Mouse (Mus musculus) hindbrain, postnatal 0 days (tissue): ENCODE results near the gene Chd3. TPM values are rescaled to one million over a fixed set of nuclear protein-coding genes. Genes with fewer than 3 reads are reported as not detected.
A peak's percentile ranks its signal among the peaks of the same experiment; 100 is the strongest.

Experiments used
- ATAC-seq: fragments of 200-750 bp; cut with Nextera tagmentation; 2 replicates; pipeline ENCODE4 v1.8.0; 2017; ENCODE audit warnings: mild to moderate bottlenecking, moderate TSS enrichment, moderate library complexity
- DNase-seq: peaks from one replicate; pipeline ENCODE4 v3.0.0-alpha.2; 2015; ENCODE audit warnings: low spot score
- H3K27ac ChIP-seq: fragments of 300-500 bp; sonication (generic); 2 replicates; pipeline ENCODE4 v1.5.1; 2014; ENCODE audit warnings: mild to moderate bottlenecking
- H3K27me3 ChIP-seq: fragments of 300-500 bp; sonication (generic); 2 replicates; pipeline ENCODE4 v1.6.1; 2014; ENCODE audit warnings: low read length, mixed read lengths; ENCODE audit not compliant: insufficient read depth
- H3K36me3 ChIP-seq: fragments of 300-500 bp; sonication (generic); 2 replicates; pipeline ENCODE4 v1.6.1; 2014; ENCODE audit warnings: low read length, mixed read lengths; ENCODE audit not compliant: insufficient read depth
- H3K4me1 ChIP-seq: fragments of 300-500 bp; sonication (generic); 2 replicates; pipeline ENCODE4 v1.6.1; 2014; ENCODE audit warnings: antibody characterized with exemption, low read length, mixed read lengths; ENCODE audit not compliant: insufficient read depth
- H3K4me2 ChIP-seq: fragments of 300-500 bp; sonication (generic); 2 replicates; pipeline ENCODE4 v1.6.1; 2014; ENCODE audit warnings: low read depth, mild to moderate bottlenecking, low read length, moderate library complexity, mixed read lengths
- H3K4me3 ChIP-seq: fragments of 300-500 bp; sonication (generic); 2 replicates; pipeline ENCODE4 v1.5.1; 2014; ENCODE audit warnings: low read length
- H3K9ac ChIP-seq: fragments of 300-500 bp; sonication (generic); replicated peaks from 2 replicates; pipeline ENCODE4 v1.6.1; 2014; ENCODE audit warnings: mild to moderate bottlenecking, low read length, moderate library complexity, mixed read lengths
- H3K9me3 ChIP-seq: fragments of 300-500 bp; sonication (generic); 2 replicates; pipeline ENCODE4 v1.6.1; 2016; ENCODE audit warnings: low read length, mixed read lengths
- CTCF ChIP-seq: IDR thresholded peaks from 2 replicates; pipeline ENCODE4 v1.5.1; 2016; ENCODE audit warnings: antibody characterized with exemption, control low read depth, low read depth
- WGBS: fragments of 180-500 bp; shearing (Covaris S2); extraction: QIAGEN DNeasy Blood & Tissue Kit; methylation state at CpG from one replicate; pipeline ENCODE4 v1.1.7; 2014; 5-methylcytosine and 5-hydroxymethylcytosine counted together
- polyA plus RNA-seq: library from polyadenylated mRNA; unstranded; fragments of >200 nt; fragmentation: Nextera tagmentation; extraction: Ambion mirVana; gene quantifications from 2 replicates; pipeline ENCODE4 v1.2.1, GENCODE M21; 2015
- total RNA-seq: library from RNA; depleted of rRNA; stranded (reverse); fragments of >200 nt; gene quantifications from 2 replicates; pipeline ENCODE4 v1.2.3, GENCODE M21; 2014

Chd3 gene
- total and polyA plus RNA-seq, 2 experiments from 2014 or later: 46.6 to 252 TPM

GRCm38 (mm10) chr11:69364376-69364775, 4.8 kb downstream of the Chd3 start:
- peak overlapping the region; percentile 88 for H3K27ac ChIP-seq
- DNase-seq (no peak), ATAC-seq (no peak)
- H3K4me2 ChIP-seq: peak overlapping the region; percentile 93
- H3K9ac ChIP-seq: 0 out of 2 replicates have a peak overlapping the region, but pooled peaks have one; percentile 28
- peaks cover 26% of the 10 kb centered on the region for H3K36me3 ChIP-seq
- H3K4me1 ChIP-seq: peaks cover 21% of the 10 kb centered on the region
- no peak for TF ChIP-seq CTCF
- WGBS: 32% methylated on average over 8 of the region's 8 CpGs
- H3K9me3 ChIP-seq: no peaks in the 10 kb centered on the region
- H3K27me3 ChIP-seq: no peaks in the 10 kb centered on the region
- H3K4me3 ChIP-seq: 0 out of 2 replicates have a peak overlapping the region, but pooled peaks have one; percentile 2

DNA sequence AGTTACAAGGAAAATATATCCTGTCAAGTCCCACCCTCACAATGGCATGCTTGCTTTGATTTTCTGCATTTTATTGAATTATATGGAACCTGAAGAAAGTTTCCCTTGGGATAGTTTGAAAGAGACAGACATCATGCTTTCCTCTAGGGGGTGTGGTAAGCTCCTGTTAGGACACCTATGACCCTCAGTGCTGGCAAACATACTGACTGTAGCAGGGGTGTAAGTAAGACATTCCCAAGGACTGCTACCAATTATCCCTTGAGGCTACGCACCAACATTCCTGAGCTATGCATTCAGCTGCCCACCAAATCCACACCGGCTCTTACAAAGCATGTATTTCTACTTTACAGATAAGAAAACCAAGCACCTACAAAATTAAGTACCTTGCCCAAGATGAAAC, 6.7 kb downstream of the Chd3 start:
- DNase-seq (no peak), ATAC-seq (no peak)
- H3K4me1 ChIP-seq: peaks cover 21% of the 10 kb centered on the region
- peaks cover 45% of the 10 kb centered on the region for H3K36me3 ChIP-seq
- H3K9ac ChIP-seq: no peak overlapping the region
- WGBS: 78% methylated on average over 2 of the region's 2 CpGs
- H3K9me3 ChIP-seq: no peaks in the 10 kb centered on the region
- TF ChIP-seq CTCF: 0 out of 2 replicates have a peak, but pooled peaks have one; percentile 4
- no peak overlapping the region for H3K27ac ChIP-seq
- no peak overlapping the region for H3K4me2 ChIP-seq
- no peaks in the 10 kb centered on the region for H3K27me3 ChIP-seq
- H3K4me3 ChIP-seq: no peak overlapping the region

GRCm38 (mm10) chr11:69362021-69362420, 7.2 kb downstream of the Chd3 start:
- Histone ChIP-seq H3K27me3 (no peaks in the 10 kb centered on the region), H3K9ac (no peak overlapping the region), H3K9me3 (no peaks in the 10 kb centered on the region), H3K36me3 (peaks cover 49% of the 10 kb centered on the region), H3K4me2 (no peak overlapping the region), H3K27ac (no peak overlapping the region), H3K4me1 (peaks cover 21% of the 10 kb centered on the region), H3K4me3 (no peak overlapping the region)
- WGBS: 33% methylated on average over 7 of the region's 7 CpGs
- no peak for TF ChIP-seq CTCF
- no peak for ATAC-seq
- peak; percentile 21 for DNase-seq

DNA sequence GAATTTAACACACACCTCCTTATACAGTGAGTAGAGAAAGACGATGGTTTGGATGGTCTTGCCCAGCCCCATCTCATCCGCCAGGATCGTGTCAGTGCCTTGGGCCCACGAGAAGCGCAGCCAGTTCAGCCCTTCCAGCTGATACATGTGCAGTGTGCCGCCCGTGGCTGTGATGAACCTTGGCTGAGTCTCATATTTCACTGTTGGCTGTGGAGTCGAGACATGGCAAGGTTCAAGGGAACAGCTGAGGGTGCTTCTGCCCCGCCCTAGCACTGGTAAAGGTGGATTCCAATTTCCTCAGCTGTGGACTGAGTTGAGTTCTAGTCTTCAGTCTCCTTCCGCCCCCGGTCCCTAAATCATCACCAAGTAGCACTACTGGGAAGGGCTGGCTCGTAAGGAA, 11.5 kb downstream of the Chd3 start:
- no peaks in the 10 kb centered on the region for H3K4me1 ChIP-seq
- H3K9me3 ChIP-seq: no peaks in the 10 kb centered on the region
- H3K4me3 ChIP-seq: no peak overlapping the region
- no peak overlapping the region for H3K27ac ChIP-seq
- WGBS: 94% methylated on average over 12 of the region's 12 CpGs
- DNase-seq (no peak), ATAC-seq (no peak)
- H3K36me3 ChIP-seq: peaks cover 85% of the 10 kb centered on the region
- H3K4me2 ChIP-seq: no peak overlapping the region
- no peak for TF ChIP-seq CTCF
- H3K27me3 ChIP-seq: no peaks in the 10 kb centered on the region
- H3K9ac ChIP-seq: no peak overlapping the region

GRCm38 (mm10) chr11:69356544-69356943, 12.7 kb downstream of the Chd3 start:
- Histone ChIP-seq H3K27me3 (no peaks in the 10 kb centered on the region), H3K36me3 (peaks cover 95% of the 10 kb centered on the region), H3K4me3 (no peak overlapping the region), H3K4me2 (no peak overlapping the region), H3K9me3 (no peaks in the 10 kb centered on the region), H3K4me1 (no peaks in the 10 kb centered on the region), H3K27ac (no peak overlapping the region), H3K9ac (no peak overlapping the region)
- no peak for DNase-seq
- TF ChIP-seq CTCF: no peak
- WGBS: 91% methylated on average over 5 of the region's 5 CpGs
- ATAC-seq: no peak

DNA sequence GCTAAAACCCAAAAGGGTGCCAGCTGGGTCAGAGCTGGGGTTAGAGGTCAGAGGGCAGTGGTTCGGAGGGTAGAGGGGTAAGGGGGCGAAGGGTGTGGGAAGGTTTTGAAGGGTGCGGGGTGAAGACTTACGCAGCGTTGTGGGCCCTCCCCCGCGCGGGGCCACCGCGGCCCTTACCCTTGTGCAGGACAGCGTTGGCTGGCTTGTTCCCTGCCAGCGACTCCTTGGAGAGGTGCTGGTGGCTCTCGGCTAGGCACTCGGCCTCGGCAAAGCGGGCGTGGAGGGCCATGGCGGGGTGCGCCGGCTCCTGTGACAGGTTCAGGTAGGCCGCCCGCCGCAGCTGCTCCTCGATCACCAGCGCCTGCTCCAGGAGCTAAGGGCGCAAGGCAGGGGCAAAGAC, 22.8 kb downstream of the Chd3 start:
- no peak for TF ChIP-seq CTCF
- peaks cover 53% of the 10 kb centered on the region for H3K36me3 ChIP-seq
- H3K4me2 ChIP-seq: no peak overlapping the region
- H3K4me1 ChIP-seq: no peaks in the 10 kb centered on the region
- no peak overlapping the region for H3K4me3 ChIP-seq
- H3K9ac ChIP-seq: no peak overlapping the region
- H3K27me3 ChIP-seq: no peaks in the 10 kb centered on the region
- 88% methylated on average over 23 of the region's 26 CpGs for WGBS
- DNase-seq (no peak), ATAC-seq (no peak)
- no peak overlapping the region for H3K27ac ChIP-seq
- H3K9me3 ChIP-seq: no peaks in the 10 kb centered on the region

GRCm38 (mm10) chr11:69340161-69341131, 28.8 kb downstream of the Chd3 start, which contains the start of gene Rnf227:
TSS of gene Rnf227 (plus strand) at chr11:69340461.
- 2% methylated on average over 88 of the region's 99 CpGs for WGBS
- Histone ChIP-seq H3K9ac (peak within 1 kb of the TSS; percentile 64), H3K4me1 (peaks cover 6% of the 10 kb centered on the region), H3K4me3 (peak within 1 kb of the TSS; percentile 48), H3K27me3 (no peaks in the 10 kb centered on the region), H3K36me3 (peaks cover 17% of the 10 kb centered on the region), H3K27ac (peak within 1 kb of the TSS; percentile 86), H3K9me3 (no peaks in the 10 kb centered on the region), H3K4me2 (peak within 1 kb of the TSS; percentile 64)
- ATAC-seq (peak; percentile 93), DNase-seq (peak; percentile 93)
- no peak for TF ChIP-seq CTCF
